Mouse (Mus musculus) testis, adult 2 months (tissue): ENCODE data around the gene Ostn. TPM values are rescaled to one million over a fixed set of nuclear protein-coding genes. Genes with fewer than 3 reads are reported as not detected.

Experiments
- H3K27ac ChIP-seq: fragments of 200-500 bp; 2 replicates; pipeline ENCODE4 v1.5.1; 2012; ENCODE audit warnings: low read depth, low read length; ENCODE audit not compliant: control insufficient read depth, insufficient read depth
- H3K27me3 ChIP-seq: fragments of 200-500 bp; 2 replicates; pipeline ENCODE4 v1.6.1; 2012; ENCODE audit warnings: mild to moderate bottlenecking, low read length, moderate library complexity; ENCODE audit not compliant: control insufficient read depth, insufficient read depth
- H3K36me3 ChIP-seq: fragments of 200-500 bp; 2 replicates; pipeline ENCODE4 v1.6.1; 2012; ENCODE audit warnings: mild to moderate bottlenecking, low read length; ENCODE audit not compliant: control insufficient read depth, insufficient read depth
- H3K4me1 ChIP-seq: fragments of 200-500 bp; 2 replicates; pipeline ENCODE4 v1.6.1; 2012; ENCODE audit warnings: low read length; ENCODE audit not compliant: control insufficient read depth, insufficient read depth
- H3K4me3 ChIP-seq: fragments of 200-500 bp; 2 replicates; pipeline ENCODE4 v1.5.1; 2012; ENCODE audit warnings: low read depth, mild to moderate bottlenecking, low read length, moderate library complexity, mixed read lengths; ENCODE audit not compliant: control insufficient read depth
- CTCF ChIP-seq: fragments of 200-500 bp; IDR thresholded peaks from 2 replicates; pipeline ENCODE4 v1.5.1; 2012; ENCODE audit warnings: low read depth, mild to moderate bottlenecking, inconsistent platforms, low read length, moderate library complexity; ENCODE audit not compliant: control insufficient read depth, insufficient read depth, insufficient replicate concordance
- POLR2A ChIP-seq: fragments of 200-500 bp; IDR thresholded peaks from 2 replicates; pipeline ENCODE4 v1.6.1; 2012; ENCODE audit warnings: low read depth, mild to moderate bottlenecking, inconsistent platforms, low read length, moderate library complexity; ENCODE audit not compliant: control insufficient read depth
- polyA plus RNA-seq: library from polyadenylated mRNA; depleted of rRNA; stranded (reverse); fragments of >200 nt; gene quantifications from 2 replicates; pipeline ENCODE4 v1.2.3, GENCODE M21; 2012

The Ostn gene
- polyA plus RNA-seq, 1 experiment = not detected

DNA sequence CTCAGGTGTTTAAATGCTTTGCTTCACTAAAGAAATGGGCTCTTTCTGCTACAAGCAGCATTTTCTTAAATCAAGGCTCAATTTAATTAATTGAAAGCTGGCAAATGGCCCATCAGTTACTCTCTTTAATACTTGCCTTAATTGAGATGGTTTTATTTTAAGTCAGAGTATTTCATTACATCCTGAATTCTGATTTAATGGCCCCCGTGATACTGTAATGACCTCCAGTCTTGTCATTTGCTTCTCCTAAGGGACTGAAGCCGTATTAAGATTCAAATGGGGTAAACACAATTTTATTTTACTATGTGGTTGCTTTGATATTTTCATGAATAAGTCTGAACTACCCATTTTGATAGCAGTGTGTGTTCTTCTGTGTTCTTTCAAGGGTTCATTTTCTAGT is 63.4 kb downstream of the Ostn start:
- Histone ChIP-seq H3K4me3 (no peak overlapping the region), H3K27me3 (no peaks in the 10 kb centered on the region), H3K4me1 (no peaks in the 10 kb centered on the region), H3K27ac (no peak overlapping the region), H3K36me3 (no peaks in the 10 kb centered on the region)
- TF ChIP-seq POLR2A = no peak
- TF ChIP-seq CTCF = no peak

DNA sequence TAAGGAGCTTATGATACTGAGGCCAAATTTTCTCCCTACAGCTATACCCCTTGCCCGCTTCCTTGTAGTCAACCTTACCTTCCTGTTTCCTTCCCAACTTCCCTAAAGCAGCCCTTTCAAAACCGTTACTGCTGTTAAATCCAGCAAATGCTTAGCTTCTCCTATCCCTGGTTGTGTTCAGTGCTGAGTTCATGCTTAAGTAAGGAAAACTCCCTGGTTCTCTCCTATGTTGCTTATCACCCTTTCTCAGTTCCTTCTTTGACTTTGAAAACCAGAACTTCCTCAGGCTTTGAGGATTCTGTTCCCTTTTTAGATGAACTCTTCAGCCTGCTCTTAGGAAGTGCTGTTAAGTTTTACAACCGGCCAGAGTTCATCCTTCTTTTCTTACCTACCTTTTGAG is 66.8 kb downstream of the Ostn start:
- H3K27me3 ChIP-seq = no peaks in the 10 kb centered on the region
- TF ChIP-seq CTCF = no peak
- no peak for TF ChIP-seq POLR2A
- no peak overlapping the region for H3K4me3 ChIP-seq
- no peak overlapping the region for H3K27ac ChIP-seq
- no peaks in the 10 kb centered on the region for H3K36me3 ChIP-seq
- H3K4me1 ChIP-seq = no peaks in the 10 kb centered on the region

- Histone ChIP-seq H3K27me3 (no peaks in the 10 kb centered on the region), H3K36me3 (no peaks in the 10 kb centered on the region), H3K27ac (no peak overlapping the region), H3K4me1 (no peaks in the 10 kb centered on the region), H3K4me3 (no peak overlapping the region)
- TF ChIP-seq POLR2A (no peak), CTCF (no peak)
These were observed 68.0 kb downstream of the Ostn start for GRCm38 (mm10) chr16:27375318-27375717.

- H3K36me3 ChIP-seq = no peaks in the 10 kb centered on the region
- no peak overlapping the region for H3K27ac ChIP-seq
- no peak for TF ChIP-seq CTCF
- TF ChIP-seq POLR2A = no peak
- no peaks in the 10 kb centered on the region for H3K27me3 ChIP-seq
- no peak overlapping the region for H3K4me3 ChIP-seq
- no peaks in the 10 kb centered on the region for H3K4me1 ChIP-seq
These were observed 69.3 kb downstream of the Ostn start for GRCm38 (mm10) chr16:27376556-27376955.

- no peaks in the 10 kb centered on the region for H3K4me1 ChIP-seq
- H3K27me3 ChIP-seq = no peaks in the 10 kb centered on the region
- TF ChIP-seq CTCF (no peak), POLR2A (no peak)
- H3K4me3 ChIP-seq = no peak overlapping the region
- H3K36me3 ChIP-seq = no peaks in the 10 kb centered on the region
- no peak overlapping the region for H3K27ac ChIP-seq
These were observed 74.9 kb downstream of the Ostn start for GRCm38 (mm10) chr16:27382217-27382616.

- Histone ChIP-seq H3K27me3 (no peaks in the 10 kb centered on the region), H3K4me3 (no peak overlapping the region)
- TF ChIP-seq CTCF (no peak), POLR2A (no peak)
These were observed 77.8 kb downstream of the Ostn start for GRCm38 (mm10) chr16:27384893-27385603.

GRCm38 (mm10) chr16:27385649-27386048 is 78.4 kb downstream of the Ostn start:
- no peaks in the 10 kb centered on the region for H3K36me3 ChIP-seq
- no peak overlapping the region for H3K4me3 ChIP-seq
- no peaks in the 10 kb centered on the region for H3K27me3 ChIP-seq
- peaks cover 5% of the 10 kb centered on the region for H3K4me1 ChIP-seq
- TF ChIP-seq CTCF (no peak), POLR2A (no peak)
- no peak overlapping the region for H3K27ac ChIP-seq

More at GRCm38 (mm10) chr16:27384893-27385603, 77.8 kb downstream of the Ostn start:
- Histone ChIP-seq H3K27ac (no peak overlapping the region), H3K36me3 (no peaks in the 10 kb centered on the region), H3K4me1 (peaks cover 5% of the 10 kb centered on the region)
